Mouse (Mus musculus) embryonic facial prominence, embryonic 12.5 days (tissue): ENCODE data around the gene Tnfaip8l1. TPM values are rescaled to one million over a fixed set of nuclear protein-coding genes. Genes with fewer than 3 reads are reported as not detected.

Experiments
- ATAC-seq: fragments of 200-750 bp; cut with Nextera tagmentation; 2 replicates; pipeline ENCODE4 v1.8.0; 2017; ENCODE audit not compliant: insufficient number of reproducible peaks, insufficient read depth, low FRiP score, low TSS enrichment
- H3K27ac ChIP-seq: fragments of 300-500 bp; sonication (generic); 2 replicates; pipeline ENCODE4 v1.5.1; 2016; ENCODE audit warnings: mild to moderate bottlenecking
- H3K27me3 ChIP-seq: fragments of 300-500 bp; sonication (generic); 2 replicates; pipeline ENCODE4 v1.6.1; 2016; ENCODE audit warnings: mild to moderate bottlenecking, moderate library complexity
- H3K36me3 ChIP-seq: fragments of 300-500 bp; sonication (generic); 2 replicates; pipeline ENCODE4 v1.6.1; 2016; ENCODE audit warnings: mild to moderate bottlenecking
- H3K4me1 ChIP-seq: fragments of 300-500 bp; sonication (generic); 2 replicates; pipeline ENCODE4 v1.6.1; 2016
- H3K4me2 ChIP-seq: fragments of 300-500 bp; sonication (generic); replicated peaks from 2 replicates; pipeline ENCODE4 v1.6.1; 2016; ENCODE audit warnings: mild to moderate bottlenecking, moderate library complexity
- H3K4me3 ChIP-seq: fragments of 300-500 bp; sonication (generic); 2 replicates; pipeline ENCODE4 v1.5.1; 2016; ENCODE audit warnings: mild to moderate bottlenecking
- H3K9ac ChIP-seq: fragments of 300-500 bp; sonication (generic); 2 replicates; pipeline ENCODE4 v1.6.1; 2016; ENCODE audit warnings: mild to moderate bottlenecking, moderate library complexity
- H3K9me3 ChIP-seq: fragments of 300-500 bp; sonication (generic); 2 replicates; pipeline ENCODE4 v1.6.1; 2016; ENCODE audit warnings: mild to moderate bottlenecking, moderate library complexity
- WGBS: fragments of 180-500 bp; shearing (Covaris S2); methylation state at CpG from one replicate; pipeline ENCODE4 v1.1.7; 2016; 5-methylcytosine and 5-hydroxymethylcytosine counted together
- microRNA-seq: library from miRNA; unstranded; fragments of <30 nt; microRNA quantifications from one replicate; pipeline ENCODE4, GENCODE M21; 2017
- polyA plus RNA-seq: library from polyadenylated mRNA; unstranded; fragments of >200 nt; fragmentation: Nextera tagmentation; extraction: Ambion mirVana; gene quantifications from 2 replicates; pipeline ENCODE4 v1.2.1, GENCODE M21; 2016

Tnfaip8l1 gene
- polyA plus RNA-seq, 1 experiment from 2014 or later = 13.0 TPM

DNA sequence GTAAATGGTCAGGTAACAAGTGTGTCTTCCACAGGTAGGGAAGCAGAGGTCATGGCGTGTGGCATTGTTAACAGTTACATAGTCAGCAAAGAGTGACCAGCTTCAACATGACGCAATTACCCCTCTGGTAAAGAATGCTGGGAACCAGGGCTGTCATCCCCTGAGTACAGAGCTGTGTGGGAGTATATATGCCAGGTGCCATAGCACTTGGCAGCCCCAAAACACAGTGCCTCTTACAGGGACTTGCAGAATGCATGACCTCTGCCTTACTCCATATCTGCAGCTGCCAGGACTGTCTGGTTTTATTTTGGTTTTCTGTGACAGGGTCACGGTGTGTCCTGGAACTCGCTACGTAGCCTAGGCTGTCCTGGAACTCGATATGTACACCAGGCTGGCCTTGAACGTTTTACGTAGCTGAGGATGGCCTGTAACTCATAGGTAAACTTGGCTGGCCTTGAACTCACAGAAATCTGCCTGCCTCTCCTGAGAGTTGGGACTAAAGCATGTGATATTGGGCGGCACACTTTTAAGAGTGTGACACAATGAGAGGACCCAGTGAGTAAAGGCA is 45.8 kb downstream of the Tnfaip8l1 start:
- Histone ChIP-seq H3K4me2 (no peak overlapping the region), H3K27me3 (no peaks in the 10 kb centered on the region), H3K4me3 (no peak overlapping the region), H3K9me3 (no peaks in the 10 kb centered on the region), H3K27ac (no peak overlapping the region), H3K4me1 (0 out of 2 replicates have a peak, but pooled peaks cover 2% of the 10 kb centered on the region), H3K36me3 (peaks cover 88% of the 10 kb centered on the region), H3K9ac (no peak overlapping the region)
- 88% methylated on average over 9 of the region's 9 CpGs for WGBS
- no peak for ATAC-seq

GRCm38 (mm10) chr17:56208821-56209220 is 46.5 kb downstream of the Tnfaip8l1 start:
- Histone ChIP-seq H3K27me3 (no peaks in the 10 kb centered on the region), H3K4me2 (no peak overlapping the region), H3K4me3 (no peak overlapping the region), H3K27ac (no peak overlapping the region), H3K4me1 (0 out of 2 replicates have a peak, but pooled peaks cover 2% of the 10 kb centered on the region), H3K9ac (no peak overlapping the region), H3K9me3 (no peaks in the 10 kb centered on the region), H3K36me3 (peaks cover 80% of the 10 kb centered on the region)
- WGBS = 89% methylated on average over 3 of the region's 3 CpGs
- ATAC-seq = no peak

DNA sequence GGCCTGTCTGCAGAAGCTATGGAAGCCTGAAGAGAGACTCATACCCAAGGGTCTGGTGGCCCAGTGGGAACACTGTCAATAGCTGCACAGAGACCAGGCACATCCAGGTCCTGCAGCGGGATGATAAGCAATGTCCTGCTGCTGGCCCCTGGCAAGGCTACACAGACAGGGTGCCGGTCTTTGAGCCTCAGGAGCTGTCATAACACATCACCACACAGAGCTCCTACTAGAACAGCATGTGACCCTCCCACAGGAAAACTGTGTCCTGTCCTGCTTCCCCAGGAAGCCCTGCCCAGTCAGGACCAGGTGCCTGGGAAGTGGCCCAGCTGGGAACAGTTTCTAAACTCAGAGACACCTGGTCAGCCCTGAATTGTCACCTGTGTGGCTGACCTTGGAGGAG is 48.8 kb downstream of the Tnfaip8l1 start:
- Histone ChIP-seq H3K9ac (no peak overlapping the region), H3K27me3 (no peaks in the 10 kb centered on the region), H3K9me3 (no peaks in the 10 kb centered on the region), H3K27ac (no peak overlapping the region), H3K36me3 (peaks cover 65% of the 10 kb centered on the region), H3K4me2 (no peak overlapping the region), H3K4me3 (no peak overlapping the region), H3K4me1 (0 out of 2 replicates have a peak, but pooled peaks cover 2% of the 10 kb centered on the region)
- ATAC-seq = no peak
- 89% methylated on average over 2 of the region's 2 CpGs for WGBS

DNA sequence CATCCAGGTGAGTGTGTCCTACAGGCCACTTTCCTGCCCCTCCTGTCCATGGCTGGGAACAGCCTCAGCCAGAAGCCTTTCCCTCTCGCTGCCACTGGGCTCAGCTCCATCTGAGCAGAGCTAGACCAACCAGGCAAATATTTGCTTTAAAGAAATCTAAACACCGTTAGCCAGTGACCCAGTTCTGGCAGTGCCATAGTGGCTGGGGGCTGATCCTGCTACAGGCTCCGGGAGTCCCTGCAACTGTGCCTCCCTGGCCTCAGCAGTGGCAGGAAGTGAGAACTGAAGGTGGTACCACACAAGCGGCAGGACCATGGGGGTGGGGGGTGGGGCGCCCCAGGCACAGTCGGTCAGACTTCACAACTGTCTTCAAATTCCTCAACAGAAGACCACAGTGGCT is 50.4 kb downstream of the Tnfaip8l1 start:
- ATAC-seq = no peak
- H3K9me3 ChIP-seq = no peaks in the 10 kb centered on the region
- no peak overlapping the region for H3K9ac ChIP-seq
- no peaks in the 10 kb centered on the region for H3K27me3 ChIP-seq
- peaks cover 11% of the 10 kb centered on the region for H3K4me1 ChIP-seq
- H3K4me3 ChIP-seq = no peak overlapping the region
- WGBS = 54% methylated on average over 6 of the region's 6 CpGs
- peaks cover 49% of the 10 kb centered on the region for H3K36me3 ChIP-seq
- H3K27ac ChIP-seq = no peak overlapping the region
- H3K4me2 ChIP-seq = no peak overlapping the region

GRCm38 (mm10) chr17:56214229-56214628 is 52.0 kb downstream of the Tnfaip8l1 start:
- Histone ChIP-seq H3K4me1 (peaks cover 15% of the 10 kb centered on the region), H3K9ac (no peak overlapping the region), H3K27ac (no peak overlapping the region), H3K27me3 (no peaks in the 10 kb centered on the region), H3K4me2 (no peak overlapping the region), H3K9me3 (no peaks in the 10 kb centered on the region), H3K4me3 (no peak overlapping the region), H3K36me3 (peaks cover 34% of the 10 kb centered on the region)
- 87% methylated on average over 1 of the region's 1 CpGs for WGBS
- ATAC-seq = no peak

DNA sequence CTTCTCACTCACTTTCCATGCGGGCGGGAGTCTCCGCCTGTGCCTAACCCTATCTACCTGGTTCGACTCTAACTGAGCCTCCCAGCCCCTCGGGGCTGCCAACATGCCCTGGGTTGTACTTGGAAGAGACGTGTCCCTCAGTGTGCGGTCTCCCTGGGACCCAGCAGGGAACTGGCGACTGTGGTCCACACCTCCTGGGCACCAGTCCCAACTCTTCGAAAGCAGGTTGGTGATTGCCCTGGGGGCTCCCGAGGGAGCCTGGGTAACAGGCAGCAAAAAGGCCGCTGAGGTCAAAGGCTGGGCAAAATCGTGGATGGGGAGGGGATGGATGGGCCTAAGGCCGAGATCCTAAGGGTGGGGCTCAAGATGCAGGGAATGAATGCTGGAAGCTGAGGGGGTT is 55.4 kb downstream of the Tnfaip8l1 start:
- peak overlapping the region; percentile 77 for H3K4me2 ChIP-seq

GRCm38 (mm10) chr17:56218377-56219191 is 56.3 kb downstream of the Tnfaip8l1 start, which contains the start of gene Dpp9:
Gene Dpp9, minus strand, starts transcription at chr17:56218905.
- Histone ChIP-seq H3K9me3 (no peaks in the 10 kb centered on the region), H3K27me3 (no peaks in the 10 kb centered on the region), H3K4me1 (peaks cover 13% of the 10 kb centered on the region), H3K27ac (peak within 1 kb of the TSS; percentile 89), H3K4me2 (peak within 1 kb of the TSS; percentile 77), H3K9ac (peak within 1 kb of the TSS; percentile 86), H3K4me3 (peak within 1 kb of the TSS; percentile 93), H3K36me3 (peaks cover 6% of the 10 kb centered on the region; the same call in 1 of the 2 replicates)
- peak; percentile 99 for ATAC-seq
- WGBS = under 1% methylated on average over 75 of the region's 78 CpGs

More for the DNA sequence above, 55.4 kb downstream of the Tnfaip8l1 start:
- Histone ChIP-seq H3K9me3 (no peaks in the 10 kb centered on the region), H3K27ac (no peak overlapping the region), H3K4me1 (peaks cover 15% of the 10 kb centered on the region), H3K9ac (peak overlapping the region; percentile 86), H3K4me3 (peak overlapping the region; percentile 93), H3K27me3 (no peaks in the 10 kb centered on the region), H3K36me3 (peaks cover 6% of the 10 kb centered on the region; the same call in 1 of the 2 replicates)
- no peak for ATAC-seq
- 58% methylated on average over 13 of the region's 13 CpGs for WGBS

DNA sequence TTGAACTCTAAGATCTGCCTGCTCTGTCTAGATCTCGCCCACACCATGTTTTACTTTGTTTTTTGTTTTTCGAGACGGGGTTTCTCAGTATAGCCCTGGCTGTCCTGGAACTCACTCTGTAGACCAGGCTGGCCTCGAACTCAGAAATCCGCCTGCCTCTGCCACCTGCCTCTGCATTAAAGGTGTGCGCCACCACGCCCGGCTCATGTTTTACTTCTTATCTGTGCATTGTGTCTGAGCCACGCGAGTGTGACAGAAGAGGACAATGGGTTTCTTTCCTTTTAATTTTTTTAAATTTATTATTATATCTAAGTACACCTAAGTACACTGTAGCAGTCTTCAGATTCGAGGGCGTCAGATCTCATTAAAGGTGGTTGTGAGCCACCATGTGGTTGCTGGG is 57.0 kb downstream of the Tnfaip8l1 start:
- H3K4me1 ChIP-seq = peaks cover 13% of the 10 kb centered on the region
- H3K36me3 ChIP-seq = peaks cover 6% of the 10 kb centered on the region; the same call in 1 of the 2 replicates
- H3K9ac ChIP-seq = peak overlapping the region; percentile 86
- no peaks in the 10 kb centered on the region for H3K27me3 ChIP-seq
- H3K27ac ChIP-seq = peak overlapping the region; percentile 89
- peak overlapping the region; percentile 77 for H3K4me2 ChIP-seq
- H3K9me3 ChIP-seq = no peaks in the 10 kb centered on the region
- H3K4me3 ChIP-seq = peak overlapping the region; percentile 93
- WGBS = 48% methylated on average over 12 of the region's 12 CpGs
- peak; percentile 29 for ATAC-seq

DNA sequence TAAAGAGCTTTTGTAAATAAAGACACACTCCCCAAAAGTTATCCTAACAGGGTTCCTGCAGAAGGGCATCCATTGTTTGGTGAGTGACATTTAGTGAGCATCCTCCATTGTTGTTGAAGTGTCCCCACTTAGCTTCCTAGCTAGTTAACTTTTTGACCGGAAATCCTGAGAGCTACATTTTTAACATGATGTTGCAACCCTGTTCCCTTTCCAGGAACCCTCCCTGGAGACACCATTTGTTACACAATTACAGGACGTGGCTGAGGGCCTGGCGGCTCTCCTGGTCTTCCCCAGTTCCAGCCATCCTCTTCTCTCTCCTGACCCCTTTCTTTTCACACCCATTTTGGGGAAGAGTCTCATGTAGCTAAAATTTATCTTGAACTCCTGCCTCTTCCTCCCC is 57.5 kb downstream of the Tnfaip8l1 start:
- 0 out of 2 replicates have a peak overlapping the region, but pooled peaks have one; percentile 93 for H3K4me3 ChIP-seq
- no peak overlapping the region for H3K4me2 ChIP-seq
- H3K9ac ChIP-seq = no peak overlapping the region
- no peak for ATAC-seq
- H3K27ac ChIP-seq = no peak overlapping the region
- no peaks in the 10 kb centered on the region for H3K9me3 ChIP-seq
- no peaks in the 10 kb centered on the region for H3K27me3 ChIP-seq
- WGBS = 51% methylated on average over 3 of the region's 3 CpGs
- peaks cover 6% of the 10 kb centered on the region; the same call in 1 of the 2 replicates for H3K36me3 ChIP-seq
- H3K4me1 ChIP-seq = peaks cover 13% of the 10 kb centered on the region

Small RNA genes lying within 50 kb of the gene (microRNA-seq; reads per million reads assigned to microRNA genes)
- gene Gm44397 = not detected

Other genes starting within 250 kb of the Tnfaip8l1 start
- gene Zfp119b, start 213.0 kb upstream of the Tnfaip8l1 start, polyA plus RNA-seq = 4.9 and 6.2 TPM in 2 replicates
- gene Ebi3, start 209.8 kb upstream of the Tnfaip8l1 start, polyA plus RNA-seq = 1.6 and 2.3 TPM in 2 replicates
- gene Yju2, start 203.4 kb upstream of the Tnfaip8l1 start, polyA plus RNA-seq = 26.8 and 28.3 TPM in 2 replicates
- gene Shd, start 192.0 kb upstream of the Tnfaip8l1 start, polyA plus RNA-seq = 41.4 and 46.8 TPM in 2 replicates
- 52.0 and 54.7 TPM in 2 replicates for gene Fsd1, start 176.0 kb upstream of the Tnfaip8l1 start, polyA plus RNA-seq
- 6.4 and 8.0 TPM in 2 replicates for gene Stap2, start 156.9 kb upstream of the Tnfaip8l1 start, polyA plus RNA-seq
- 174 and 193 TPM in 2 replicates for gene Mpnd, start 156.8 kb upstream of the Tnfaip8l1 start, polyA plus RNA-seq
- 173 and 175 TPM in 2 replicates for gene Sh3gl1, start 125.8 kb upstream of the Tnfaip8l1 start, polyA plus RNA-seq
- 44.5 and 45.8 TPM in 2 replicates for gene Chaf1a, start 122.0 kb upstream of the Tnfaip8l1 start, polyA plus RNA-seq
- gene Ubxn6, start 87.4 kb upstream of the Tnfaip8l1 start, polyA plus RNA-seq = 49.0 and 52.7 TPM in 2 replicates
- gene Hdgfl2, start 82.8 kb upstream of the Tnfaip8l1 start, polyA plus RNA-seq = 173 and 179 TPM in 2 replicates
- 0.08 and 0.10 TPM in 2 replicates for gene Plin4, start 52.7 kb upstream of the Tnfaip8l1 start, polyA plus RNA-seq
- gene Plin5, start 44.9 kb upstream of the Tnfaip8l1 start, polyA plus RNA-seq = 0.15 and 0.29 TPM in 2 replicates
- gene Lrg1, start 40.5 kb upstream of the Tnfaip8l1 start, polyA plus RNA-seq = 0.15 and 0.23 TPM in 2 replicates
- gene Sema6b, start 22.1 kb upstream of the Tnfaip8l1 start, polyA plus RNA-seq = 4.3 and 4.6 TPM in 2 replicates
- gene Mydgf, start 21.4 kb downstream of the Tnfaip8l1 start, polyA plus RNA-seq = 71.0 and 76.2 TPM in 2 replicates
- 41.4 and 43.4 TPM in 2 replicates for gene Dpp9, start 56.4 kb downstream of the Tnfaip8l1 start, polyA plus RNA-seq
- gene Fem1a, start 94.3 kb downstream of the Tnfaip8l1 start, polyA plus RNA-seq = 15.3 and 15.5 TPM in 2 replicates
- gene Ticam1, start 114.3 kb downstream of the Tnfaip8l1 start, polyA plus RNA-seq = 2.7 and 3.5 TPM in 2 replicates
- 56.6 and 67.4 TPM in 2 replicates for gene Plin3, start 130.4 kb downstream of the Tnfaip8l1 start, polyA plus RNA-seq
- not detected in 2 replicates for gene Arrdc5, start 137.8 kb downstream of the Tnfaip8l1 start, polyA plus RNA-seq
- gene Uhrf1, start 140.8 kb downstream of the Tnfaip8l1 start, polyA plus RNA-seq = 157 and 160 TPM in 2 replicates
- 54.6 and 58.8 TPM in 2 replicates for gene Kdm4b, start 163.6 kb downstream of the Tnfaip8l1 start, polyA plus RNA-seq